Mouse (Mus musculus) cerebellum, postnatal 4 days (tissue): Measurements from ENCODE around the gene Tll2.

ENCODE experiments used
- DNase-seq, 2 experiments: peaks; one replicate each; pipeline ENCODE4 v3.0.0; 2022; ENCODE audit warnings: low spot score in 2 of 2, mixed read lengths in 1 of 2

Gene Tll2

GRCm38 (mm10) chr19:41160388-41160787, 46.2 kb downstream of the Tll2 start:
- no peak for DNase-seq

GRCm38 (mm10) chr19:41154681-41155080, 52.0 kb downstream of the Tll2 start:
- DNase-seq, result no peak

GRCm38 (mm10) chr19:41152462-41152861, 54.2 kb downstream of the Tll2 start:
- DNase-seq, result no peak

- no peak for DNase-seq
These were observed 54.6 kb downstream of the Tll2 start for GRCm38 (mm10) chr19:41152016-41152370.

GRCm38 (mm10) chr19:41151321-41152015, 55.2 kb downstream of the Tll2 start:
- no peak for DNase-seq

- DNase-seq, result no peak
These were observed 65.7 kb downstream of the Tll2 start for GRCm38 (mm10) chr19:41140961-41141360.

- no peak for DNase-seq
These were observed 67.0 kb downstream of the Tll2 start for GRCm38 (mm10) chr19:41139629-41140028.

GRCm38 (mm10) chr19:41123009-41123408, 83.6 kb downstream of the Tll2 start:
- no peak for DNase-seq

GRCm38 (mm10) chr19:41119924-41120323, 86.7 kb downstream of the Tll2 start:
- DNase-seq, result no peak

GRCm38 (mm10) chr19:41118346-41118745, 88.3 kb downstream of the Tll2 start:
- DNase-seq, result no peak

GRCm38 (mm10) chr19:41117334-41117733, 89.3 kb downstream of the Tll2 start:
- DNase-seq, result peak in 1 of 2 experiments; percentile 52

- DNase-seq, result no peak
These were observed 92.0 kb downstream of the Tll2 start for GRCm38 (mm10) chr19:41114611-41115010.

GRCm38 (mm10) chr19:41113911-41114531, 92.6 kb downstream of the Tll2 start:
- no peak for DNase-seq

GRCm38 (mm10) chr19:41112609-41113008, 94.0 kb downstream of the Tll2 start:
- no peak for DNase-seq

GRCm38 (mm10) chr19:41109991-41110390, 96.6 kb downstream of the Tll2 start:
- no peak for DNase-seq

- peak in 1 of 2 experiments; percentile 52 for DNase-seq
These were observed 97.1 kb downstream of the Tll2 start for GRCm38 (mm10) chr19:41109496-41109895.

- DNase-seq, result no peak
These were observed 98.0 kb downstream of the Tll2 start for GRCm38 (mm10) chr19:41108666-41109065.

- no peak for DNase-seq
These were observed 99.1 kb downstream of the Tll2 start for GRCm38 (mm10) chr19:41107530-41107929.

GRCm38 (mm10) chr19:41104922-41105321, 101.7 kb downstream of the Tll2 start:
- no peak for DNase-seq

GRCm38 (mm10) chr19:41101390-41101789, 105.2 kb downstream of the Tll2 start:
- DNase-seq, result peak; percentile 67 to 95

- DNase-seq, result peak in 1 of 2 experiments; percentile 56
These were observed 105.8 kb downstream of the Tll2 start for GRCm38 (mm10) chr19:41100863-41101262.

GRCm38 (mm10) chr19:41097038-41097437, 109.6 kb downstream of the Tll2 start:
- no peak for DNase-seq

GRCm38 (mm10) chr19:41091901-41092300, 114.7 kb downstream of the Tll2 start:
- no peak for DNase-seq
